8 mouse cellular contexts compared by ENCODE assay signal in the genomic region with DNA sequence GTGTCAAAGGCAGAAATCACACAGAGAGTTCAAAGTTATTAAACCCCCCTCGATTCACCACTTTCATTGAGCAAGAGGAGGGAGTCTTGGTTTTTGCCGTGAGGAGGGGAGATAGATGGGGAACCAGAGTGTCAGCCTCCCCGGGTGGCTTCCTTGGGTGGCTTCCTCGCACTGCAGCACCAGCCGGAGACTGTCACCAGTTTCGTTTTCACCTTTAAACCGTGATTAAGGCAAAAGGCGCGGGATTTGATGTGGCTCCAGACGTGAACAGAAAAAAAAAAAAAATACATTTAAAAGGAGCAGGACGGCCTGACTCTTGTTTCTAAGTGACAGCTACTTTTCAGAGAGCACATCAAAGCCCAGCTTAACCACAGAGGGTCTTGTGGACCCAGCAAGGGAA. TPM values are rescaled to one million over a fixed set of nuclear protein-coding genes. Genes with fewer than 3 reads are reported as not detected.
DNase-seq lines count a peak whose midpoint lies in the region; ATAC-seq and TF ChIP-seq lines count a peak whose summit lies in the region.

No protein-coding gene starts in this region.

- no peak for ATAC-seq in erythroblast, adult 5-6 weeks (replicated peaks; ENCODE audit: low FRiP score, poor library complexity, severe bottlenecking)
- peak; percentile 57 for ATAC-seq in embryonic facial prominence, embryonic 14.5 days (ENCODE audit: low read depth)
- ATAC-seq in hindbrain, postnatal 0 days = no peak
- ATAC-seq in neural tube, embryonic 13.5 days (ENCODE audit: low read depth) = no peak

- 2% methylated on average over 11 of the region's 11 CpGs for WGBS in embryonic facial prominence, embryonic 14.5 days
- 20% methylated on average over 11 of the region's 11 CpGs for WGBS in hindbrain, postnatal 0 days
- WGBS in neural tube, embryonic 13.5 days = 14% methylated on average over 11 of the region's 11 CpGs

- no peak for TF ChIP-seq CTCF in hindbrain, postnatal 0 days (IDR thresholded peaks at IDR 0.05; ENCODE audit: low read depth)
- TF ChIP-seq CTCF in left cerebral cortex, adult 2 months (IDR thresholded peaks at IDR 0.05) = no peak

- peak overlapping the region; percentile 55 for H3K9ac ChIP-seq in embryonic facial prominence, embryonic 14.5 days (ENCODE audit: low read depth, low read length)
- H3K9ac ChIP-seq in hindbrain, postnatal 0 days (replicated peaks; ENCODE audit: low read length) = no peak overlapping the region
- 0 out of 2 replicates have a peak overlapping the region, but pooled peaks have one; percentile 60 for H3K9ac ChIP-seq in neural tube, embryonic 13.5 days

- H3K4me1 ChIP-seq in erythroblast, embryonic 14.5 days (ENCODE audit: control insufficient read depth) = peaks cover 8% of the 10 kb centered on the region
- H3K4me1 ChIP-seq in embryonic facial prominence, embryonic 14.5 days (ENCODE audit: control insufficient read depth, insufficient read depth, low read length) = peaks cover 9% of the 10 kb centered on the region; the same call in 1 of the 2 replicates
- 0 out of 2 replicates have a peak, but pooled peaks cover 2% of the 10 kb centered on the region for H3K4me1 ChIP-seq in hindbrain, postnatal 0 days (ENCODE audit: insufficient read depth, low read length)
- H3K4me1 ChIP-seq in neural tube, embryonic 13.5 days (replicated peaks) = peaks cover 28% of the 10 kb centered on the region

- peak overlapping the region; percentile 61 for H3K4me2 ChIP-seq in embryonic facial prominence, embryonic 14.5 days (ENCODE audit: low read depth, low read length)
- H3K4me2 ChIP-seq in hindbrain, postnatal 0 days (ENCODE audit: low read depth, low read length) = peak overlapping the region; percentile 57
- H3K4me2 ChIP-seq in neural tube, embryonic 13.5 days = peak overlapping the region; percentile 58

- intact Hi-C loops in left cerebral cortex, adult 2 months (cut with DNase I) = loop anchor here (5.0 kb wide), 1 partner anchor 58 kb away; a partner anchor contains a TSS

- no peaks in the 10 kb centered on the region; the same call in 1 of the 2 replicates for H3K27me3 ChIP-seq in erythroblast, embryonic 14.5 days (ENCODE audit: control insufficient read depth)
- no peaks in the 10 kb centered on the region for H3K27me3 ChIP-seq in embryonic facial prominence, embryonic 14.5 days (replicated peaks; ENCODE audit: control insufficient read depth, insufficient read depth, low read length)
- no peaks in the 10 kb centered on the region for H3K27me3 ChIP-seq in hindbrain, postnatal 0 days (ENCODE audit: insufficient read depth, low read length)
- no peaks in the 10 kb centered on the region for H3K27me3 ChIP-seq in neural tube, embryonic 13.5 days

- H3K36me3 ChIP-seq in erythroblast, embryonic 14.5 days (ENCODE audit: control insufficient read depth) = no peaks in the 10 kb centered on the region
- H3K36me3 ChIP-seq in embryonic facial prominence, embryonic 14.5 days (ENCODE audit: control insufficient read depth, insufficient read depth, low read length) = no peaks in the 10 kb centered on the region
- no peaks in the 10 kb centered on the region for H3K36me3 ChIP-seq in hindbrain, postnatal 0 days (ENCODE audit: insufficient read depth, low read length)
- no peaks in the 10 kb centered on the region for H3K36me3 ChIP-seq in neural tube, embryonic 13.5 days

- H3K27ac ChIP-seq in embryonic facial prominence, embryonic 14.5 days (replicated peaks; ENCODE audit: low read depth, low read length) = peak overlapping the region; percentile 77
- H3K27ac ChIP-seq in hindbrain, postnatal 0 days = peak overlapping the region; percentile 62; the same call in 1 of the 2 replicates
- no peak overlapping the region for H3K27ac ChIP-seq in neural tube, embryonic 13.5 days (replicated peaks)
- H3K27ac ChIP-seq in left cerebral cortex, adult 2 months = no peak overlapping the region

- H3K9me3 ChIP-seq in erythroblast, embryonic 14.5 days (ENCODE audit: control insufficient read depth, low read length) = no peaks in the 10 kb centered on the region
- H3K9me3 ChIP-seq in embryonic facial prominence, embryonic 14.5 days (ENCODE audit: control insufficient read depth, low read length) = no peaks in the 10 kb centered on the region
- H3K9me3 ChIP-seq in hindbrain, postnatal 0 days (ENCODE audit: low read length) = no peaks in the 10 kb centered on the region
- H3K9me3 ChIP-seq in neural tube, embryonic 13.5 days = no peaks in the 10 kb centered on the region

- peak; percentile 50 for DNase-seq in embryonic facial prominence, embryonic 14.5 days (ENCODE audit: low spot score)
- DNase-seq in hindbrain, postnatal 0 days (ENCODE audit: low spot score) = peak; percentile 20
- DNase-seq in lung, adult 18-20 months = peak; percentile 38 to 43
- no peak for DNase-seq in left cerebral cortex, adult 2 months (ENCODE audit: extremely low spot score in 1 of 2, low spot score in 2 of 2)
- no peak for DNase-seq in right cerebral cortex, postnatal 36 days (ENCODE audit: low spot score in 2 of 2)

- H3K4me3 ChIP-seq in erythroblast, embryonic 14.5 days (replicated peaks) = peak overlapping the region; percentile 48
- peak overlapping the region; percentile 29 for H3K4me3 ChIP-seq in embryonic facial prominence, embryonic 14.5 days (ENCODE audit: low read depth, low read length)
- H3K4me3 ChIP-seq in hindbrain, postnatal 0 days (ENCODE audit: low read length) = 0 out of 2 replicates have a peak overlapping the region, but pooled peaks have one; percentile 29
- H3K4me3 ChIP-seq in neural tube, embryonic 13.5 days = no peak overlapping the region
- no peak overlapping the region for H3K4me3 ChIP-seq in left cerebral cortex, adult 2 months

RNA-seq across cellular contexts. Expression of a gene that starts 58.5 kb away (rescaled TPM):
- polyA plus RNA-seq in erythroblast, embryonic 14.5 days (2012) = 0.09 and 0.10 TPM in 2 replicates
- 9.4 and 15.6 TPM in 2 replicates for total RNA-seq in erythroblast, adult 5-6 weeks (2015; ENCODE audit: low replicate concordance)
- total RNA-seq in erythroblast, adult 5-6 weeks (2017; ENCODE audit: low replicate concordance) = 7.9 and 13.7 TPM in 2 replicates
- 65.2 and 79.7 TPM in 2 replicates for polyA plus RNA-seq in embryonic facial prominence, embryonic 14.5 days (2014; fragmentation: Nextera tagmentation; extraction: Ambion mirVana)
- 65.3 and 74.0 TPM in 2 replicates for total RNA-seq in hindbrain, postnatal 0 days (2014; rRNA removed)
- 32.5 and 35.2 TPM in 2 replicates for polyA plus RNA-seq in hindbrain, postnatal 0 days (2015; fragmentation: Nextera tagmentation; extraction: Ambion mirVana)
- polyA plus RNA-seq in neural tube, embryonic 13.5 days (2015; fragmentation: Nextera tagmentation; extraction: Ambion mirVana) = 23.4 and 29.9 TPM in 2 replicates
- 100 to 1,000 TPM; 101 to 116 TPM for total RNA-seq in left cerebral cortex, adult 2 months (2021)

Comparison
In these comparisons a context has a peak if more than half of its experiments do, and no peak if none do; other contexts are left out.
1. H3K4me3 ChIP-seq: peak in erythroblast, embryonic 14.5 days (single experiment), embryonic facial prominence, embryonic 14.5 days (single experiment) and hindbrain, postnatal 0 days (single experiment); none in neural tube, embryonic 13.5 days (single experiment) and left cerebral cortex, adult 2 months (single experiment).
2. DNase-seq: peak in embryonic facial prominence, embryonic 14.5 days (single experiment), hindbrain, postnatal 0 days (single experiment) and lung, adult 18-20 months (2 of 2); none in left cerebral cortex, adult 2 months (0 of 2) and right cerebral cortex, postnatal 36 days (0 of 2).
3. H3K27ac ChIP-seq: peak in embryonic facial prominence, embryonic 14.5 days (single experiment) and hindbrain, postnatal 0 days (single experiment); none in neural tube, embryonic 13.5 days (single experiment) and left cerebral cortex, adult 2 months (single experiment).
4. RNA of a gene that starts 58.5 kb away (polyA plus RNA-seq): 65.2 to 79.7 TPM in embryonic facial prominence, embryonic 14.5 days, 32.5 to 35.2 TPM in hindbrain, postnatal 0 days and 23.4 to 29.9 TPM in neural tube, embryonic 13.5 days; 0.09 to 0.10 TPM in erythroblast, embryonic 14.5 days; every median in the first group is over 10 times any median in the second.
5. Peak in every context shown above with its lines, with median percentiles within 50 percentile points of each other: H3K4me2 ChIP-seq.